21 mouse cellular contexts compared by ENCODE assay signal in genomic region chr6:134969498-134969897, GRCm38 (mm10).
"Had no signal": no experiment of that assay in that cellular context is flagged by ENCODE, and none has a peak within 500 bp of the region (broad histone marks: within the 10 kb centered on the region; RNA-seq: fewer than 3 reads in every experiment).

No protein-coding gene starts in this region.

- H3K9me3 ChIP-seq: kidney, embryonic 15.5 days; limb, embryonic 12.5 days; limb, embryonic 15.5 days; midbrain, embryonic 13.5 days; neural tube, embryonic 13.5 days had no signal

- H3K36me3 ChIP-seq: kidney, embryonic 15.5 days; limb, embryonic 12.5 days; limb, embryonic 15.5 days; midbrain, embryonic 13.5 days; neural tube, embryonic 13.5 days had no signal

- H3K27me3 ChIP-seq: kidney, embryonic 15.5 days; limb, embryonic 12.5 days; limb, embryonic 15.5 days; midbrain, embryonic 13.5 days; neural tube, embryonic 13.5 days had no signal

- H3K4me2 ChIP-seq: kidney, embryonic 15.5 days; limb, embryonic 12.5 days; limb, embryonic 15.5 days; liver, embryonic 11.5 days; lung, embryonic 14.5 days; midbrain, embryonic 13.5 days; neural tube, embryonic 13.5 days had no signal

- H3K27ac ChIP-seq: kidney, embryonic 15.5 days; limb, embryonic 12.5 days; limb, embryonic 15.5 days; liver, embryonic 14.5 days; macrophage; midbrain, embryonic 13.5 days; neural tube, embryonic 13.5 days had no signal

- H3K9ac ChIP-seq: kidney, embryonic 15.5 days; limb, embryonic 12.5 days; limb, embryonic 15.5 days; liver, embryonic 14.5 days; liver, postnatal 0 days; lung, embryonic 14.5 days; midbrain, embryonic 13.5 days; neural tube, embryonic 13.5 days had no signal

- ATAC-seq: liver, postnatal 0 days; lung, postnatal 0 days; midbrain, embryonic 13.5 days; midbrain, embryonic 16.5 days had no signal

- H3K4me3 ChIP-seq: kidney, embryonic 15.5 days; limb, embryonic 12.5 days; limb, embryonic 15.5 days; midbrain, embryonic 13.5 days; myocyte; neural tube, embryonic 13.5 days had no signal

- H3K4me1 ChIP-seq: limb, embryonic 12.5 days; limb, embryonic 15.5 days; midbrain, embryonic 13.5 days; neural tube, embryonic 13.5 days had no signal

- DNase-seq: kidney, adult 8-10 months; kidney, postnatal 14 days; kidney, postnatal 4 days; left cerebral cortex, postnatal 4 days; liver, postnatal 0 days; lung, embryonic 14.5 days; retina, postnatal 1 day; right cerebral cortex, postnatal 25 days; spleen, adult 18-20 months; thymus, postnatal 36 days had no signal
